Mouse (Mus musculus) forebrain, postnatal 0 days (tissue): Measurements from ENCODE around the gene Tubb1. TPM values are rescaled to one million over a fixed set of nuclear protein-coding genes. Genes with fewer than 3 reads are reported as not detected.

Source experiments
- ATAC-seq: fragments of 200-750 bp; cut with Nextera tagmentation; 2 replicates; pipeline ENCODE4 v1.8.0; 2017; ENCODE audit warnings: mild to moderate bottlenecking, moderate library complexity
- DNase-seq: peaks from one replicate; pipeline ENCODE4 v3.0.0-alpha.2; 2015
- H3K27ac ChIP-seq: fragments of 300-500 bp; sonication (generic); 2 replicates; pipeline ENCODE4 v1.5.1; 2014; ENCODE audit warnings: low read depth, mild to moderate bottlenecking, antibody characterized with exemption, low read length, moderate library complexity, mixed read lengths
- H3K27me3 ChIP-seq: fragments of 300-500 bp; sonication (generic); 2 replicates; pipeline ENCODE4 v1.6.1; 2014; ENCODE audit warnings: mild to moderate bottlenecking, low read length, mixed read lengths; ENCODE audit not compliant: insufficient read depth
- H3K36me3 ChIP-seq: fragments of 300-500 bp; sonication (generic); 2 replicates; pipeline ENCODE4 v1.6.1; 2014; ENCODE audit warnings: mild to moderate bottlenecking, moderate library complexity; ENCODE audit not compliant: insufficient read depth
- H3K4me1 ChIP-seq: fragments of 300-500 bp; sonication (generic); 2 replicates; pipeline ENCODE4 v1.6.1; 2014; ENCODE audit warnings: antibody characterized with exemption; ENCODE audit not compliant: insufficient read depth
- H3K4me2 ChIP-seq: fragments of 300-500 bp; sonication (generic); 2 replicates; pipeline ENCODE4 v1.6.1; 2014; ENCODE audit warnings: low read depth, mild to moderate bottlenecking, moderate library complexity
- H3K4me3 ChIP-seq: fragments of 300-500 bp; sonication (generic); 2 replicates; pipeline ENCODE4 v1.5.1; 2014; ENCODE audit warnings: low read depth, low read length, mixed read lengths
- H3K9ac ChIP-seq: fragments of 300-500 bp; sonication (generic); 2 replicates; pipeline ENCODE4 v1.6.1; 2014; ENCODE audit warnings: mild to moderate bottlenecking
- H3K9me3 ChIP-seq: fragments of 300-500 bp; sonication (generic); 2 replicates; pipeline ENCODE4 v1.6.1; 2016; ENCODE audit warnings: low read length
- CTCF ChIP-seq: sonication (generic); IDR thresholded peaks from 2 replicates; pipeline ENCODE4 v1.5.1; 2016; ENCODE audit warnings: antibody characterized with exemption, control low read depth, low read depth
- WGBS: fragments of 180-500 bp; shearing (Covaris S2); extraction: QIAGEN DNeasy Blood & Tissue Kit; methylation state at CpG from one replicate; pipeline ENCODE4 v1.1.7; 2014; 5-methylcytosine and 5-hydroxymethylcytosine counted together
- polyA plus RNA-seq: library from polyadenylated mRNA; unstranded; fragments of >200 nt; fragmentation: Nextera tagmentation; extraction: Ambion mirVana; gene quantifications from 2 replicates; pipeline ENCODE4 v1.2.1, GENCODE M21; 2015
- total RNA-seq: library from RNA; depleted of rRNA; stranded (reverse); fragments of >200 nt; gene quantifications from 2 replicates; pipeline ENCODE4 v1.2.3, GENCODE M21; 2014; rRNA removed

The Tubb1 gene
- total RNA-seq (0.38 TPM in 1 of 2 replicates, not detected in the other), polyA plus RNA-seq (0.11 TPM in 1 of 2 replicates, not detected in the other)

DNA sequence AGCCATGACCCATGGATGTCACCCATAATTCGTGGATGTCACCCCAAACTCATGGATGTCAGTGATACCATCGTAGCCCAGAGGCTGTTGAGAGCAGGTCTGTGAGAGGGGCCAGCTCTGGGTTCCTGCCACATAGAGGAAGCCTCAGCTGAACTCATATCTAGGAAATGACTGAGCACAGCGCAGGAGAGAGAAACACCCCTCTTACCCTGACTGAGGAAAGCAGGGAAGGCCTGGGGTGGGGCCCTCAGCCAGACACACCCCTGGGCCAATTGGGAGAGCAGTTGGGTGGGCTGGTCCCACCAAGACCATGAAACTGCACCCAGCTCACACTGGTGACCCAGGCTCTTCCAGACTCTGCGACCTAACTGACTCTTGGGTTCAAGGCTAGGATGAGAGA, at the start of gene Tubb1:
TSS of gene Tubb1 (plus strand) at position 343 of the 400 bp plus-strand sequence.
- 79% methylated on average over 4 of the region's 4 CpGs for WGBS
- Histone ChIP-seq H3K9me3 (no peaks in the 10 kb centered on the region), H3K4me1 (no peaks in the 10 kb centered on the region), H3K4me3 (no peak within 1 kb of the TSS), H3K36me3 (no peaks in the 10 kb centered on the region), H3K27me3 (no peaks in the 10 kb centered on the region), H3K27ac (no peak within 1 kb of the TSS), H3K4me2 (no peak within 1 kb of the TSS), H3K9ac (no peak within 1 kb of the TSS)
- TF ChIP-seq CTCF = no peak
- no peak for ATAC-seq
- DNase-seq = no peak

GRCm38 (mm10) chr2:174410222-174410621, 40.3 kb upstream of the Tubb1 start:
- ATAC-seq (no peak), DNase-seq (no peak)
- no peaks in the 10 kb centered on the region for H3K4me1 ChIP-seq
- no peaks in the 10 kb centered on the region for H3K9me3 ChIP-seq
- H3K4me2 ChIP-seq = no peak overlapping the region
- H3K9ac ChIP-seq = no peak overlapping the region
- H3K27me3 ChIP-seq = no peaks in the 10 kb centered on the region
- 53% methylated on average over 2 of the region's 2 CpGs for WGBS
- TF ChIP-seq CTCF = no peak
- no peak overlapping the region for H3K27ac ChIP-seq
- no peaks in the 10 kb centered on the region for H3K36me3 ChIP-seq
- no peak overlapping the region for H3K4me3 ChIP-seq

- H3K4me2 ChIP-seq = no peak overlapping the region
- no peak for TF ChIP-seq CTCF
- H3K9me3 ChIP-seq = no peaks in the 10 kb centered on the region
- DNase-seq (no peak), ATAC-seq (no peak)
- no peak overlapping the region for H3K4me3 ChIP-seq
- H3K27me3 ChIP-seq = no peaks in the 10 kb centered on the region
- no peaks in the 10 kb centered on the region for H3K36me3 ChIP-seq
- H3K9ac ChIP-seq = no peak overlapping the region
- no peak overlapping the region for H3K27ac ChIP-seq
- H3K4me1 ChIP-seq = peaks cover 8% of the 10 kb centered on the region
- WGBS = 86% methylated on average over 7 of the region's 7 CpGs
These were observed 37.4 kb upstream of the Tubb1 start for GRCm38 (mm10) chr2:174413127-174413526.

DNA sequence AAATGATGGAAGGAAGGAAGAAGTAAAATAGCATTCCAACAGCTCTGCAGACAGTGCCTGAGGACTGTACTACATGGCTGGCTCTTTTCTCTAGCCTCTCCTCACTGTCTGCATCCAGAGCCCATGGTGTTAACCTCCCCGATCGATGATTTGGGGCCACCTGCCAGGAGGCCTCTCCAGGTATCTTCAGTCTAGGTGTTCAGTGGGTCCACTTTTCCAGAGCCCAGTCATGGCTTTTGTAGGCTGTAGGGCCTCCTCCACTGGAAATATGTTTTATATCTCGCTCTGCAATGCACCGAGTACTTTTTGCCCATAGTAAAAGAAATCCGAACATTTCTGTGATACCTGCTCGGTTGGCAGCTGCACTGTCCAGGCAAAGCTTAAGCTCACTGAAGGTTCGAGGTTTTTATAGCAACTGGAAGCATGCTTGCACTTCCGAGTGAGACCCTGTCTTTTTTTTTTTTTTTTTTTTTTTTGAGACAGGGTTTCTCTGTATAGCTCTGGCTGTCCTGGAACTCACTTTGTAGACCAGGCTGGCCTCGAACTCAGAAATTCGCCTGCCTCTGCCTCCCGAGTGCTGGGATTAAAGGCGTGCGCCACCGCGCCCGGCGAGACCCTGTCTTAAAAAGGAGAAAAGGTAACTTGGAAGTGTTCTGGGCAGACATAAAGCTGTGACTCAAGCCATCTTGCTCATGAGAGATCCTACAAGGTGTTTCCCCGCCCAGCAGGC, 35.3 kb upstream of the Tubb1 start:
- DNase-seq = no peak
- ATAC-seq = no peak
- Histone ChIP-seq H3K4me2 (peak overlapping the region; percentile 95), H3K4me3 (peak overlapping the region; percentile 80), H3K27me3 (no peaks in the 10 kb centered on the region), H3K27ac (no peak overlapping the region), H3K9ac (no peak overlapping the region), H3K9me3 (no peaks in the 10 kb centered on the region), H3K4me1 (peaks cover 8% of the 10 kb centered on the region), H3K36me3 (no peaks in the 10 kb centered on the region)
- 47% methylated on average over 17 of the region's 18 CpGs for WGBS
- no peak for TF ChIP-seq CTCF

DNA sequence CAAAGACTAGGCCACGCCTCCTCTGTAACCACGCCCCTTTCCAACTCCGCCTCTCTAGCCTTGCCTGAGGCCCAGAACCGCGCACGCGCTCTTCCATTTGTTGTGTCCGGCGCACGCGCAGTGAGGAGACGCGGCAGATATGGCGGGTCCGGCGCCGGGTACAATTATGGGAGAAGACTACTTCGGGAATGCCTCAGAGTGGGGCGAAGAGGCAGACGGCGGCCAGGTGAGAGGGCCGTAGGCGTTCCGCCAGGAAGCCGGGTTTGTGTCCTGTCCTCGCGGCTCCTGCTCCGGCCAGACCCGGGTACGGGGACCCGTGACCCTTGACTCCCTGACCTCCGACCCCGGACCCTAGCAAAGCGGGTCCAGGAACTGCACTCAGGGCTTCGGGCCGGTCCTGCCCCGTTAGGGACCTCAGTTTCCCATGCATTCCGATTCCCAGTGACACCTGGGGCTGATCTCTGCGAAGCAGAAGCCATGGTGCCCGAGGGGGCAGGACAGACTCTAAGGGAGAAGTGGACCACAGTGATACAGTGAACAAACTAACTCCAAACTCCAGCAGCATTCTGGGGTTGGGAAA, 34.7 kb upstream of the Tubb1 start, which contains the start of gene Nelfcd:
TSS of gene Nelfcd (plus strand) at position 74 of the 580 bp plus-strand sequence.
- Histone ChIP-seq H3K9ac (peak within 1 kb of the TSS; percentile 77), H3K27ac (0 out of 2 replicates have a peak within 1 kb of the TSS, but pooled peaks have one; percentile 29), H3K9me3 (no peaks in the 10 kb centered on the region), H3K4me3 (peak within 1 kb of the TSS; percentile 80), H3K4me1 (peaks cover 8% of the 10 kb centered on the region), H3K36me3 (no peaks in the 10 kb centered on the region), H3K4me2 (peak within 1 kb of the TSS; percentile 95), H3K27me3 (no peaks in the 10 kb centered on the region)
- ATAC-seq (peak; percentile 98), DNase-seq (peak; percentile 98)
- under 1% methylated on average over 39 of the region's 40 CpGs for WGBS
- TF ChIP-seq CTCF = no peak

DNA sequence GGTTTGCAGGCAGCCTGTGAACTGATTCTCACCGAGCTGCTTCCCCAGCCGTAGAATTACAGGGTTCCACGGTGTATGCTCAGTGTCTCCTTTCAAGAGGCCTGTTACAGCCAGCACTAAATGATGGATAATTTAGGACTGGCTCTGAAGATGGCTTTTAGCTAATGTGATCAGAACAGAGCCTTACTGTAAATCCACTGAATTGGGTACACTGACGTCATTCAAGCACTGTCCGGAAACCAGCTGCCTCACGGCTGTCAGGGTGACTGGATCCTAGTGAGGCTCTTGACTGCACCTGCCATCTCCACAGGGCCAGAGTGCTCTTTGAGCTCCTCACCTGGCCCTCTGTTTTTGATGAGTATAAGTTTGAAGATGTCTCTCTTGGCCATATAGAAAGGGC, 29.4 kb upstream of the Tubb1 start:
- H3K4me2 ChIP-seq = no peak overlapping the region
- peaks cover 35% of the 10 kb centered on the region for H3K36me3 ChIP-seq
- no peak for TF ChIP-seq CTCF
- WGBS = 81% methylated on average over 6 of the region's 6 CpGs
- H3K9me3 ChIP-seq = no peaks in the 10 kb centered on the region
- DNase-seq = no peak
- no peak for ATAC-seq
- no peaks in the 10 kb centered on the region for H3K27me3 ChIP-seq
- no peak overlapping the region for H3K27ac ChIP-seq
- H3K4me1 ChIP-seq = peaks cover 6% of the 10 kb centered on the region
- H3K4me3 ChIP-seq = no peak overlapping the region
- no peak overlapping the region for H3K9ac ChIP-seq

DNA sequence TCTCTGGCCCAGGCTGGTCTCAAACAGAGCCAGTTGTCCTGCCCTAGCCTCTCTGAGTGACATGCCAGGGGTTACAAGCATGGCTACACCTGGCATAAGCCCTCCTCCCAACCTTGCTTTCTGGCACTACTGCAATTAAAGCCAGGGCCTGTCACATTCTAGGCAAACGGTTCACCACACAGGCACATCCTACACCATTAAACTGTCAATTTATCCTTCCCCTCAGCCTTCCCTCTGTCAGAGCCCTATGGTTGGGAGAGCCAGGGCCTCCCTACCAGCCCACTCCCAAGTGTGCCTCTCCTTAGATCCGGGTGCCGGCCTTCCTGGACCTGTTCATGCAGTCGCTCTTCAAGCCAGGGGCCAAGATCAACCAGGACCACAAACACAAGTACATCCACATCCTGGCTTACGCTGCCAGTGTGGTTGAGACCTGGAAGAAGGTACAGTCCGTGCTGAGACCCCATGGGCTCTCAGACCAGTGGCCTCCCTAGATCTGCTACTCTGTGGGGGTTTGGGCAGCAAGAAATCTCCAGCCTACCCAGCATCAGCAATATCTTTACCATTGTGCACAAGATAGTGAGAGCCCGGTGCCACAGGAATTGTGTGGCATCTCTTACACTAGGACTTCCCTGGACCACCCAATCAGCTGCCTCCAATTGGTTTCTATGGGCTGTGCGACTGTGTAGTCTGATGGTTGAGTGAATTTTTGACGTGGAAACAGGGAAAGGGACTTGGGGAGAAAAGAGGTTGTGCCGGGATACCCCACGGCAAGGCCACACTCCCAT, 26.0 kb upstream of the Tubb1 start:
- no peak overlapping the region for H3K27ac ChIP-seq

More for the DNA sequence above, 26.0 kb upstream of the Tubb1 start:
- TF ChIP-seq CTCF = no peak
- ATAC-seq = no peak
- Histone ChIP-seq H3K9ac (no peak overlapping the region), H3K9me3 (no peaks in the 10 kb centered on the region), H3K27me3 (no peaks in the 10 kb centered on the region), H3K4me1 (no peaks in the 10 kb centered on the region), H3K4me2 (no peak overlapping the region), H3K36me3 (peaks cover 67% of the 10 kb centered on the region), H3K4me3 (no peak overlapping the region)
- no peak for DNase-seq
- WGBS = 94% methylated on average over 11 of the region's 11 CpGs
